Mouse (Mus musculus) E14TG2a.4 (cell line): ENCODE data around the gene Pop5.
A peak's percentile ranks its signal among the peaks of the same experiment; 100 is the strongest.

Experiments used
- H3K27me3 ChIP-seq: 2 replicates; pipeline ENCODE4 v1.6.1; 2014; ENCODE audit warnings: low read length, control low read depth; ENCODE audit not compliant: insufficient read depth
- H3K36me3 ChIP-seq: 2 replicates; pipeline ENCODE4 v1.6.1; 2014; ENCODE audit warnings: low read length, control low read depth; ENCODE audit not compliant: insufficient read depth
- H3K4me1 ChIP-seq: replicated peaks from 2 replicates; pipeline ENCODE4 v1.6.1; 2014; ENCODE audit warnings: low read depth, low read length, control low read depth
- H3K4me3 ChIP-seq: replicated peaks from 2 replicates; pipeline ENCODE4 v1.5.1; 2014; ENCODE audit warnings: mild to moderate bottlenecking, low read length
- H3K9me3 ChIP-seq: 2 replicates; pipeline ENCODE4 v1.6.1; 2014; ENCODE audit warnings: low read length, control low read depth
- CTCF ChIP-seq: conservative IDR thresholded peaks from 2 replicates; pipeline ENCODE4 v1.5.1; 2014; ENCODE audit warnings: low read length
- NANOG ChIP-seq: IDR thresholded peaks from 2 replicates; pipeline ENCODE4 v1.6.1; 2014; ENCODE audit warnings: borderline replicate concordance, low read length, mixed read lengths
- POU5F1 ChIP-seq: IDR thresholded peaks from 2 replicates; pipeline ENCODE4 v1.6.1; 2014; ENCODE audit warnings: low read length, borderline replicate concordance

The Pop5 gene

DNA sequence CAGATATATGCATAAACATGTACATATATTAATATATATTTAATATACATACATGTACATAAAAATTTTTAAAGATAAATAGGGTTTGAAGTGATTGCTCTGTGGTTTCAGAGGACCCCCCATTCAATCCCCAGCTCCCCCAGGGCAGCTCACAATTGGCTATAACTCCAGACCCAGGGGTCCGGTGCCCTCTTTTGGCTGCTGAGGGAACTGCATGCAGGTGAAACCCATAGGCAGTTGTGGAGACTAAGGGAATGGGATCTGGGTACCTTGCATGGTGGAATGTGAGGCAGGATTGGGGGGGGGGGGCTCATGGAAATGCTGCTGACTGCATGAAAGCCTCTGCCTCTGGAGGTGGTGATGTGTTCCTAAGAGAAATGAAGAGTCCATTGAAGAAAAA is 25.3 kb upstream of the Pop5 start:
- Histone ChIP-seq H3K4me3 (no peak overlapping the region), H3K27me3 (peaks cover 21% of the 10 kb centered on the region), H3K9me3 (no peaks in the 10 kb centered on the region), H3K4me1 (peaks cover 56% of the 10 kb centered on the region), H3K36me3 (no peaks in the 10 kb centered on the region)
- TF ChIP-seq NANOG (no peak), CTCF (peak; percentile 98)

GRCm38 (mm10) chr5:115212451-115212850 is 23.2 kb upstream of the Pop5 start:
- H3K9me3 ChIP-seq, result no peaks in the 10 kb centered on the region
- H3K27me3 ChIP-seq, result peaks cover 25% of the 10 kb centered on the region
- H3K4me1 ChIP-seq, result peaks cover 55% of the 10 kb centered on the region
- no peaks in the 10 kb centered on the region for H3K36me3 ChIP-seq
- TF ChIP-seq POU5F1, result no peak
- H3K4me3 ChIP-seq, result no peak overlapping the region

- Histone ChIP-seq H3K9me3 (no peaks in the 10 kb centered on the region), H3K4me3 (no peak overlapping the region), H3K4me1 (peaks cover 52% of the 10 kb centered on the region), H3K36me3 (no peaks in the 10 kb centered on the region), H3K27me3 (peaks cover 25% of the 10 kb centered on the region)
- TF ChIP-seq NANOG (no peak), POU5F1 (no peak), CTCF (no peak)
Measured at GRCm38 (mm10) chr5:115212861-115213260, 22.8 kb upstream of the Pop5 start.

- H3K4me3 ChIP-seq, result peak overlapping the region; percentile 71
- no peaks in the 10 kb centered on the region for H3K36me3 ChIP-seq
- peaks cover 4% of the 10 kb centered on the region; the same call in 1 of the 2 replicates for H3K9me3 ChIP-seq
- no peak for TF ChIP-seq NANOG
- no peak for TF ChIP-seq POU5F1
- TF ChIP-seq CTCF, result no peak
- peaks cover 40% of the 10 kb centered on the region for H3K4me1 ChIP-seq
- H3K27me3 ChIP-seq, result peaks cover 31% of the 10 kb centered on the region
Measured at GRCm38 (mm10) chr5:115214864-115215263, 20.8 kb upstream of the Pop5 start.

DNA sequence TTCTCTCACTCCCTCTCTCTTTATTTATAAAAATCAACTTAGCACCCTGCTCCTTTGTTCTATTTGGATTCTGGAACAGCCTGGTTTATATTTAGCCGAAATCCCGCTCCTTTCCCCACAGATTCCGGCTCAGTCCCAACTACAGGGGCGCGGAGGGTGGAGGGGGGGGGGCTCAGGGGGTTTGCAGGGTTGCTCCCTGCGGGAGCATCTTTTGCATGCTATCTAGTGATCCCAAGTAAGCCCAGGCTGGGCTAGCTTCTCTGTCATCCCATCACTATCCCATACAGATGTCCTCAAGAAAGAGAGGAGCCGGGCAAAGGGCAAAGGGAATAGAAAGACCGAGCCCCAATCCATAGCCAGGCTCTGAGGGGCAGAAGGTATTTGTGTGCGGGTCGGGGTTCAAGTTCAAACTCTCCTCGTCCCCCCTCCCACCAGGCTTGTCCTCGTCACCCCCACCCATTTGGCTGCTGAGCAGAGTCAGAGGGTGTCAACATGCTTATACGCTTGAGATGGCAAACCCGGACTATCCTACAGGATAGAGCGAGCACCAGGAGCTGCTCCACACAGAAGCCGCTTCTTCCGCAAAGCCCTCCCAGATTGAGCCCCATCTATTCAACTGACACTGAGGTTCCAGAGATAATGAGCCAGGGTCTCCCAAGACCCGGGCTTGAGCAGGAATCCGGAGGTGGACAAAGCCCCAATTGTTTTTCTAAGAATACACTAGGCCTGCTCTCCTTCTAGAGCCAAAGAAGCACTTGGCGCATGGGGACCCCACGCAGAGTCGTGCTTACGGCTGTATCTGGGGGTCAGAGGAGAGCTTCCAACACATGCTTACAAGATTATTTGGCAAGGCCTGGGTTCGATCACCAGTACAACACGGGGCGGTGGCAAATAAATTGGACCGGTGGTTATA is 20.1 kb upstream of the Pop5 start:
- peaks cover 31% of the 10 kb centered on the region for H3K27me3 ChIP-seq
- H3K4me1 ChIP-seq, result peaks cover 40% of the 10 kb centered on the region
- TF ChIP-seq NANOG (no peak), CTCF (no peak), POU5F1 (no peak)
- no peaks in the 10 kb centered on the region for H3K36me3 ChIP-seq
- peak overlapping the region; percentile 71 for H3K4me3 ChIP-seq
- H3K9me3 ChIP-seq, result peaks cover 4% of the 10 kb centered on the region; the same call in 1 of the 2 replicates

DNA sequence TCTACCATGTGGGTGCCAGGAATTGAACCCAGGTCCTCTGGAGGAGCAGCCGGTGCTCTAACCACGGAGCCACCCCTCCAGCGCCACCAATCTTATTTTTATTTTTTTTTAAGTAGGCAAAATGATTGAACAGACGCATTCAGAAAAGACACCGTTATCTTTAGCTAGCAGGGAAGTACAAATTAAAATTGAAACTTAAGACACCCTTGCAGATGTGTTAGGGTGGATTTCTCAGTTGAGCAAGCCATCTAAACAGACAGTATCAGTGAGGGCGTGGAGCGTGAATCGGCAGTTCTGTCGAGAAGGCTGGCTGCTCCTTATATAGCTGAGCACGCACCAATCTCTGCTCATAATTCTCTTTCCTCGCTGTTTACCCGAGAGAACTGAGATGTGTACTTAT is 17.6 kb upstream of the Pop5 start:
- Histone ChIP-seq H3K9me3 (peaks cover 4% of the 10 kb centered on the region; the same call in 1 of the 2 replicates), H3K27me3 (peaks cover 37% of the 10 kb centered on the region), H3K4me1 (peaks cover 37% of the 10 kb centered on the region), H3K36me3 (no peaks in the 10 kb centered on the region), H3K4me3 (no peak overlapping the region)
- TF ChIP-seq NANOG (no peak), CTCF (no peak), POU5F1 (no peak)

GRCm38 (mm10) chr5:115220931-115221640 is 14.6 kb upstream of the Pop5 start:
- peaks cover 16% of the 10 kb centered on the region; the same call in 1 of the 2 replicates for H3K27me3 ChIP-seq
- no peak overlapping the region for H3K4me3 ChIP-seq
- H3K4me1 ChIP-seq, result peaks cover 20% of the 10 kb centered on the region
- H3K36me3 ChIP-seq, result no peaks in the 10 kb centered on the region
- TF ChIP-seq POU5F1 (no peak), NANOG (no peak), CTCF (no peak)
- peaks cover 4% of the 10 kb centered on the region; the same call in 1 of the 2 replicates for H3K9me3 ChIP-seq

DNA sequence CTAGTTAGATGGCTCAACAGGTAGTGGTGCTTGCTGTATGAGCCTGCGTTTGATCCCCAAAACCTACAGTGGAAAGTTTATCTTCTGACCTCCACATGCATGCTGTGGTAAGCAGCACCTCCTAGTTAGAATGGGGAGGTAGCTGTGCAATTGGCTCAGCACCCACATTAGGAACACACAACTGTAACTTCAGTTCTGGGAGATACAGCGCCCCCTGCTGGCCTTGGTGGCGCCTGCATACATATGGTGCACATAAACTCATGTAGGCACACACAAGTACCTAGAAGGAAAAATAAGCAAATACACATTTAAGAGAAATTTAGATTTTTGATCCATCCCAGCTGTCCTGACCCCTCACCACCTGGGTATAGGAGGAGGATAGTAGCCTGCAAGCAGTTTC is 13.2 kb upstream of the Pop5 start:
- H3K9me3 ChIP-seq, result peaks cover 4% of the 10 kb centered on the region; the same call in 1 of the 2 replicates
- no peak overlapping the region for H3K4me3 ChIP-seq
- no peaks in the 10 kb centered on the region for H3K36me3 ChIP-seq
- peaks cover 21% of the 10 kb centered on the region for H3K4me1 ChIP-seq
- TF ChIP-seq CTCF (peak; percentile 90), POU5F1 (no peak)
- 0 out of 2 replicates have a peak, but pooled peaks cover 12% of the 10 kb centered on the region for H3K27me3 ChIP-seq
